Mouse (Mus musculus) gastrocnemius, postnatal 36 days (tissue): ENCODE data around the gene Olfr898. TPM values are rescaled to one million over a fixed set of nuclear protein-coding genes. Genes with fewer than 3 reads are reported as not detected.

Source experiments
- DNase-seq, 2 experiments: peaks; one replicate each; pipeline ENCODE4 v3.0.0; 2022
- intact Hi-C: fragments of 180-260 bp; cut with DNase I; formaldehyde crosslinking; loops from one replicate; pipeline ENCODE4 v1.15.1; 2025
- long read RNA-seq, 2 experiments: library from polyadenylated mRNA; stranded (forward); transcript quantifications; one replicate each; pipeline ENCODE4 v2.0.0; 2021
- total RNA-seq, 2 experiments: library from RNA; stranded (reverse); gene quantifications; 2 replicates each; pipeline ENCODE4 v1.2.3; 2021

Olfr898 gene
- not detected for total RNA-seq
- long read RNA-seq, experiment 1, result 0 reads
- long read RNA-seq, experiment 2, result 0 reads

GRCm38 (mm10) chr9:38348111-38348510 lies at the start of gene Olfr898:
Gene Olfr898 (plus strand): TSS chr9:38348411.
- DNase-seq, result no peak
- intact Hi-C loops, result no loop called here

- DNase-seq, result no peak
- intact Hi-C loops, result no loop called here
Measured at GRCm38 (mm10) chr9:38328760-38329159, 19.5 kb upstream of the Olfr898 start, which contains the start of gene Olfr25. Gene Olfr25 (plus strand): TSS chr9:38329060.

GRCm38 (mm10) chr9:38366596-38366995 lies 18.4 kb downstream of the Olfr898 start, which contains the start of gene Olfr250:
Gene Olfr250 (plus strand): TSS chr9:38366896.
- intact Hi-C loops, result no loop called here

GRCm38 (mm10) chr9:38376786-38377185 lies 28.6 kb downstream of the Olfr898 start, which contains the start of gene Olfr251:
Gene Olfr251 (plus strand): TSS chr9:38377086.
- DNase-seq, result no peak
- intact Hi-C loops, result no loop called here

More at GRCm38 (mm10) chr9:38366596-38366995, 18.4 kb downstream of the Olfr898 start, which contains the start of gene Olfr250:
- no peak for DNase-seq

GRCm38 (mm10) chr9:38401398-38401797 lies 53.2 kb downstream of the Olfr898 start, which contains the start of gene Olfr147:
Gene Olfr147 (plus strand): TSS chr9:38401698.
- intact Hi-C loops, result no loop called here
- no peak for DNase-seq

Other genes with a start within 250 kb of the Olfr898 start
- gene Olfr888, start 240.3 kb upstream of the Olfr898 start, total RNA-seq, result not detected
- gene Olfr889, start 233.2 kb upstream of the Olfr898 start, total RNA-seq, result not detected
- gene Olfr890, start 205.9 kb upstream of the Olfr898 start, total RNA-seq, result not detected
- not detected for gene Olfr891, start 167.6 kb upstream of the Olfr898 start, total RNA-seq
- not detected for gene Olfr893, start 140.0 kb upstream of the Olfr898 start, total RNA-seq
- gene Olfr894, start 130.4 kb upstream of the Olfr898 start, total RNA-seq, result not detected
- not detected for gene Olfr143, start 95.6 kb upstream of the Olfr898 start, total RNA-seq
- gene Olfr895, start 80.6 kb upstream of the Olfr898 start, total RNA-seq, result not detected
- not detected for gene Olfr896-ps1, start 57.3 kb upstream of the Olfr898 start, total RNA-seq
- gene Olfr25, start 19.4 kb upstream of the Olfr898 start, total RNA-seq, result not detected
- gene Olfr250, start 18.5 kb downstream of the Olfr898 start, total RNA-seq, result not detected
- gene Olfr251, start 28.7 kb downstream of the Olfr898 start, total RNA-seq, result not detected
- not detected for gene Olfr147, start 53.3 kb downstream of the Olfr898 start, total RNA-seq
- gene Olfr901, start 81.0 kb downstream of the Olfr898 start, total RNA-seq, result not detected
- gene Olfr902, start 99.2 kb downstream of the Olfr898 start, total RNA-seq, result not detected
- gene Olfr904, start 114.7 kb downstream of the Olfr898 start, total RNA-seq, result not detected
- gene Olfr905, start 122.7 kb downstream of the Olfr898 start, total RNA-seq, result not detected
- not detected for gene Olfr906, start 138.7 kb downstream of the Olfr898 start, total RNA-seq
- gene Olfr907, start 147.4 kb downstream of the Olfr898 start, total RNA-seq, result not detected
- gene Olfr911-ps1, start 173.2 kb downstream of the Olfr898 start, total RNA-seq, result not detected
- not detected for gene Olfr910, start 189.4 kb downstream of the Olfr898 start, total RNA-seq
- gene Olfr912, start 231.8 kb downstream of the Olfr898 start, total RNA-seq, result not detected
- not detected for gene Olfr913, start 244.3 kb downstream of the Olfr898 start, total RNA-seq